ENCODE assay signal across 17 mouse cellular contexts in the genomic region with DNA sequence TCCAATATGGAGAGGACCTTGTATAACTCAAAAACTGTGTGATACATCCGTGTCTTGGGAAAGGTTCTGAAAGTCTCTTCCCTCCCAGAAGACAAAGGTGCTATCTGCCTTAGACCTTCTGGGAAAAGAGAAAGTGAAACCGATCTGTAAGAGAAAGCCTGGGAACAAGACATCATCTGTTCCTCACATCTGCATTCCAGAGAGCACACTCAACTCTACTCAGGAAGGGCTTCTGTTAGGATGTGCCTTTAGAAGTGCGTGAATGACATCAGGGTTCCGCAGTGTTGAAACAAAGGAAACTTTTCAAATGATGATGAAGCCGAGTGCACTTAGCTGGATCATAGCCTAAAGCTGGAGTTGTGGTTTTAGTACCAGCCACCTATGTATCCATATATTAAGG. TPM values are rescaled to one million over a fixed set of nuclear protein-coding genes. Genes with fewer than 3 reads are reported as not detected.
A peak's percentile ranks its signal among the peaks of the same experiment; 100 is the strongest.
DNase-seq lines count a peak whose midpoint lies in the region; ATAC-seq and TF ChIP-seq lines count a peak whose summit lies in the region.
"Had no signal": no experiment of that assay in that cellular context is flagged by ENCODE, and none has a peak within 500 bp of the region (broad histone marks: within the 10 kb centered on the region; RNA-seq: fewer than 3 reads in every experiment).

No protein-coding gene starts in this region.

- TF ChIP-seq CTCF in kidney, adult 2 months (conservative IDR thresholded peaks at IDR 0.05; ENCODE audit: insufficient read depth, insufficient read length, low read depth, low read length): no peak

- 80% methylated on average over 5 of the region's 5 CpGs for WGBS in kidney, adult 2 months

- no peak overlapping the region for H3K4me3 ChIP-seq in kidney, adult 2 months (ENCODE audit: insufficient read depth, low read depth, low read length)
- H3K4me3 ChIP-seq: forebrain, embryonic 13.5 days; hindbrain, embryonic 15.5 days; intestine, embryonic 15.5 days; midbrain, embryonic 10.5 days; neural tube, embryonic 15.5 days; stomach, embryonic 15.5 days had no signal

- H3K27ac ChIP-seq in kidney, adult 2 months (ENCODE audit: insufficient read depth, low read depth, low read length): no peak overlapping the region
- H3K27ac ChIP-seq: forebrain, embryonic 13.5 days; hindbrain, embryonic 15.5 days; intestine, embryonic 15.5 days; kidney, postnatal 0 days; midbrain, embryonic 10.5 days; neural tube, embryonic 15.5 days; stomach, embryonic 15.5 days had no signal

- no peaks in the 10 kb centered on the region for H3K4me1 ChIP-seq in kidney, adult 2 months (ENCODE audit: control insufficient read depth, insufficient read depth, low read length)
- H3K4me1 ChIP-seq: forebrain, embryonic 13.5 days; hindbrain, embryonic 15.5 days; intestine, embryonic 15.5 days; midbrain, embryonic 10.5 days; stomach, embryonic 15.5 days had no signal

- DNase-seq in heart, adult 11 months: peak; percentile 90
- DNase-seq in heart, postnatal 25 days (ENCODE audit: low spot score): no peak
- peak; percentile 24 for DNase-seq in kidney, adult 2 months
- no peak for DNase-seq in kidney, adult 8-10 months
- DNase-seq in 3T3-L1 (ENCODE audit: low read depth, low spot score) (peak; percentile 56), R1 (ENCODE audit: low read depth, low spot score) (peak; percentile 34)
- DNase-seq: thymus, postnatal 25 days had no signal

- TF ChIP-seq POLR2A in kidney, adult 2 months (IDR thresholded peaks at IDR 0.05; ENCODE audit: low read depth, low read length): no peak

- no peaks in the 10 kb centered on the region; the same call in 1 of the 2 replicates for H3K27me3 ChIP-seq in kidney, adult 2 months (replicated peaks; ENCODE audit: control insufficient read depth, insufficient read depth, low read length)
- H3K27me3 ChIP-seq: forebrain, embryonic 13.5 days; hindbrain, embryonic 15.5 days; intestine, embryonic 15.5 days; neural tube, embryonic 15.5 days; stomach, embryonic 15.5 days had no signal

- H3K36me3 ChIP-seq in kidney, adult 2 months (ENCODE audit: control insufficient read depth, insufficient read depth, low read length): no peaks in the 10 kb centered on the region
- H3K36me3 ChIP-seq: intestine, embryonic 15.5 days; stomach, embryonic 15.5 days had no signal

- intact Hi-C loops in heart, postnatal 25 days (cut with DNase I): no loop called here

- no peak for ATAC-seq in CD4-positive, CD25-positive, alpha-beta regulatory T cell, adult 4 months
- ATAC-seq: forebrain, embryonic 13.5 days; intestine, embryonic 15.5 days; lung, postnatal 0 days had no signal

RNA-seq across cellular contexts. Expression of a gene that starts 23.1 kb away (rescaled TPM):
- total RNA-seq in heart, postnatal 25 days (2021): 1 to 10 TPM; 4.1 to 4.3 TPM
- 2.2 and 3.2 TPM in 2 replicates for polyA plus RNA-seq in kidney, adult 2 months (2012; rRNA removed)
- 1 to 10 TPM; 1.8 to 2.1 TPM for polyA plus RNA-seq in CD4-positive, CD25-positive, alpha-beta regulatory T cell, adult 4 months (2017; shearing (Covaris generic))

RNA-seq across cellular contexts. Expression of a gene that starts 47.9 kb away (rescaled TPM):
- 1 to 10 TPM; 1.3 to 1.5 TPM for total RNA-seq in heart, postnatal 25 days (2021)
- polyA plus RNA-seq in kidney, adult 2 months (2012; rRNA removed): 1.6 and 1.7 TPM in 2 replicates
- polyA plus RNA-seq in CD4-positive, CD25-positive, alpha-beta regulatory T cell, adult 4 months (2017; shearing (Covaris generic)): not detected
- total RNA-seq: liver, adult 2 months had no signal
- polyA plus RNA-seq: liver, adult 2 months had no signal

Comparison
In these comparisons a context has a peak if more than half of its experiments do, and no peak if none do; other contexts are left out.
1. DNase-seq: peak in heart, adult 11 months (single experiment), kidney, adult 2 months (single experiment), 3T3-L1 (single experiment) and R1 (single experiment); none in heart, postnatal 25 days (single experiment) and kidney, adult 8-10 months (0 of 2).